Mouse (Mus musculus) lung, postnatal 36 days (tissue): Measurements from ENCODE around the gene Cilp2.

Source experiments
- DNase-seq: peaks from one replicate; pipeline ENCODE4 v3.0.0; 2022; ENCODE audit warnings: mixed read lengths

Gene Cilp2

GRCm38 (mm10) chr8:69887289-69888243 is at the start of gene Cilp2:
Gene Cilp2, minus strand, starts transcription at chr8:69887687.
- peak; percentile 56 for DNase-seq

- peak; percentile 84 for DNase-seq
Measured at GRCm38 (mm10) chr8:69936050-69936794, 48.7 kb upstream of the Cilp2 start.

GRCm38 (mm10) chr8:69935431-69935830 is 47.9 kb upstream of the Cilp2 start:
- no peak for DNase-seq

- DNase-seq = no peak
Measured at GRCm38 (mm10) chr8:69934582-69934981, 47.1 kb upstream of the Cilp2 start.

GRCm38 (mm10) chr8:69933811-69934210 is 46.3 kb upstream of the Cilp2 start:
- no peak for DNase-seq

GRCm38 (mm10) chr8:69926901-69927300 is 39.4 kb upstream of the Cilp2 start:
- DNase-seq = no peak

- no peak for DNase-seq
Measured at GRCm38 (mm10) chr8:69923986-69924385, 36.5 kb upstream of the Cilp2 start.

GRCm38 (mm10) chr8:69921141-69921540 is 33.7 kb upstream of the Cilp2 start:
- DNase-seq = no peak

GRCm38 (mm10) chr8:69919876-69920662 is 32.6 kb upstream of the Cilp2 start:
- peak; percentile 86 for DNase-seq

GRCm38 (mm10) chr8:69919010-69919409 is 31.5 kb upstream of the Cilp2 start:
- peak; percentile 94 for DNase-seq

GRCm38 (mm10) chr8:69918506-69918905 is 31.0 kb upstream of the Cilp2 start:
- DNase-seq = no peak

GRCm38 (mm10) chr8:69915748-69916147 is 28.3 kb upstream of the Cilp2 start:
- DNase-seq = no peak

GRCm38 (mm10) chr8:69914526-69914925 is 27.0 kb upstream of the Cilp2 start:
- no peak for DNase-seq

- no peak for DNase-seq
Measured at GRCm38 (mm10) chr8:69912478-69913074, 25.1 kb upstream of the Cilp2 start.

GRCm38 (mm10) chr8:69911917-69912316 is 24.4 kb upstream of the Cilp2 start:
- no peak for DNase-seq

- DNase-seq = no peak
Measured at GRCm38 (mm10) chr8:69907106-69907505, 19.6 kb upstream of the Cilp2 start.

- DNase-seq = no peak
Measured at GRCm38 (mm10) chr8:69906260-69906659, 18.8 kb upstream of the Cilp2 start.

- no peak for DNase-seq
Measured at GRCm38 (mm10) chr8:69904096-69904495, 16.6 kb upstream of the Cilp2 start.

- DNase-seq = peak; percentile 99
Measured at GRCm38 (mm10) chr8:69903063-69903542, 15.6 kb upstream of the Cilp2 start.

GRCm38 (mm10) chr8:69902163-69903062 is 14.9 kb upstream of the Cilp2 start, which contains the start of the genes Tssk6, Ndufa13 and Yjefn3:
Gene Tssk6, plus strand, starts transcription at chr8:69902184.
Gene Ndufa13, minus strand, starts transcription at chr8:69902558.
Gene Yjefn3, minus strand, starts transcription at chr8:69902712.
- DNase-seq = peak; percentile 12
